Mouse (Mus musculus) neural tube, embryonic 10.5 days (tissue): ENCODE data around the gene Ceacam11.
"Not testable (repeated sequence)": the region's sequence is repeated elsewhere in the genome, so short reads cannot be mapped to it uniquely, and the experiment has no call there.

Experiments
- DNase-seq: peaks from one replicate; pipeline ENCODE4 v3.0.0-alpha.2; 2017; ENCODE audit warnings: low spot score; ENCODE audit errors: extremely low spot score

Gene Ceacam11

DNA sequence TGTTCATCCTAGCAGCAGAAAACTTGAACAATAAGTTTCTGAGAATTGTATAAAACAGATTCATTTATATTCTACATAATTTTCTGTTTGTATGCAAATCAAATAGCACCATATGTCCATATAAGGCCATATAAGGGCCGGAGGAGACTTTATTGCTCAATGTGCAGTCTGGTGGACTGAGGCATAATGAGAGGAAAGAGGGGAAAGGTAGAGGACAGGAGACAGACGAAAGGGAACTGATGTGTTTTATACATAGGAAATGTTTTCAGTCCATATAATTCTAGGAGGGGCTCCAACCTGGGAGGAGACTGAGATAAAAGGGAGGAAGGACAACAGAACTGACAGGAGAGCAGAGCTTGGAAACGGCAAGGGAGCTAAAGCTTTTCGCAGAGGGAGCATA, at the start of gene Ceacam11:
TSS of gene Ceacam11 (plus strand) at position 301 of the 400 bp plus-strand sequence.
- no peak for DNase-seq

- not testable (repeated sequence) for DNase-seq
Observed at GRCm38 (mm10) chr7:18001131-18001530, 29.2 kb downstream of the Ceacam11 start.

GRCm38 (mm10) chr7:18009589-18009988, 37.7 kb downstream of the Ceacam11 start, which contains the start of gene Ceacam13:
Ceacam13 (plus strand) TSS chr7:18009889.
- DNase-seq, result no peak
